Mouse (Mus musculus) hindbrain, embryonic 14.5 days (tissue): ENCODE data around the gene Gmeb2. TPM values are rescaled to one million over a fixed set of nuclear protein-coding genes. Genes with fewer than 3 reads are reported as not detected.

Experiments
- ATAC-seq: fragments of 200-750 bp; cut with Nextera tagmentation; 2 replicates; pipeline ENCODE4 v1.8.0; 2017; ENCODE audit warnings: moderate number of reproducible peaks, mild to moderate bottlenecking, moderate TSS enrichment, moderate library complexity; ENCODE audit not compliant: low FRiP score
- DNase-seq: peaks from one replicate; pipeline ENCODE4 v3.0.0-alpha.2; 2015; ENCODE audit warnings: low spot score
- H3K27ac ChIP-seq: fragments of 300-500 bp; sonication (generic); 2 replicates; pipeline ENCODE4 v1.5.1; 2014; ENCODE audit warnings: mild to moderate bottlenecking, moderate library complexity
- H3K27me3 ChIP-seq: fragments of 300-500 bp; sonication (generic); 2 replicates; pipeline ENCODE4 v1.6.1; 2014; ENCODE audit warnings: mild to moderate bottlenecking, low read length, mixed read lengths; ENCODE audit not compliant: control insufficient read depth, insufficient read depth
- H3K36me3 ChIP-seq: fragments of 300-500 bp; sonication (generic); replicated peaks from 2 replicates; pipeline ENCODE4 v1.6.1; 2014; ENCODE audit not compliant: control insufficient read depth, insufficient read depth
- H3K4me1 ChIP-seq: fragments of 300-500 bp; sonication (generic); replicated peaks from 2 replicates; pipeline ENCODE4 v1.6.1; 2014; ENCODE audit warnings: antibody characterized with exemption, low read length, mixed read lengths; ENCODE audit not compliant: control insufficient read depth, insufficient read depth
- H3K4me2 ChIP-seq: fragments of 300-500 bp; sonication (generic); replicated peaks from 2 replicates; pipeline ENCODE4 v1.6.1; 2014; ENCODE audit warnings: mild to moderate bottlenecking, moderate library complexity
- H3K4me3 ChIP-seq: fragments of 300-500 bp; sonication (generic); replicated peaks from 2 replicates; pipeline ENCODE4 v1.5.1; 2014; ENCODE audit warnings: mild to moderate bottlenecking, low read length
- H3K9ac ChIP-seq: fragments of 300-500 bp; sonication (generic); 2 replicates; pipeline ENCODE4 v1.6.1; 2014
- H3K9me3 ChIP-seq: fragments of 300-500 bp; sonication (generic); 2 replicates; pipeline ENCODE4 v1.6.1; 2016; ENCODE audit warnings: low read length; ENCODE audit not compliant: control insufficient read depth
- WGBS: fragments of 180-500 bp; shearing (Covaris S2); extraction: QIAGEN DNeasy Blood & Tissue Kit; methylation state at CpG from one replicate; pipeline ENCODE4 v1.1.7; 2014; 5-methylcytosine and 5-hydroxymethylcytosine counted together
- polyA plus RNA-seq: library from polyadenylated mRNA; unstranded; fragments of >200 nt; fragmentation: Nextera tagmentation; extraction: Ambion mirVana; gene quantifications from 2 replicates; pipeline ENCODE4 v1.2.1, GENCODE M21; 2014

Gene Gmeb2
- polyA plus RNA-seq, 1 experiment from 2014 or later = 18.0 TPM

DNA sequence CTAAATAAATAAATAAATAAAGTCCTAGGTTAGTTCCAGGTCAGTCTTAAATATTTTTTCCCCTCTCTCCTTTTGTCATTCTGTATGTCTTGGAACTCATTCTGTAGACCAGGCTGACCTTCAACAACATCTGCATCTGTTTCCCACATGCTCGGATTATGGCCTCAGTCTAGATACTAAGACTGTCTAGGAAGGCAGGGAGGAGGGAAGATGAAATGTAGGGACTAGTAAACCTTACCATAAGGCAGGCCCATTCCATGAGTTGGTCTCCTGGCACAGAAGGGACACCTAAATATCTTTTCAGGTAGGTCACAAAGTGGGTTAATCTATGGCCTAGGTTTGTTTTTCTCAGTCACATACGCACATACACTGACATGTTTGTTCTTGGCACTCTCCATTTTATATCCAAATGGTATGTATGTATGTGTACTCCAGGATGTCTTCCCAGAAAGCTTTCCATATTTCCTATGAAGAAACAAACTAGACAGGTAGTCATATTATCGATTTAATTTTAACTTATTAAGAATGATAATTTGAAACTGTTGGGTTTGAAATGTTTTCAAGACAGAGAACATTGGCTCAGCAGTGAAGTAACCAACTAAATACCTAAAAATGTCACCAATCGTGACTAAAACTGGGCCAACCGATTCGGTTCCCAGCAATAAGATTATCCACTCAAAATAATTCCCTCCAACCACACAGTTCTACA, 1.1 kb downstream of the Gmeb2 start:
- H3K27me3 ChIP-seq = no peaks in the 10 kb centered on the region
- no peaks in the 10 kb centered on the region for H3K9me3 ChIP-seq
- DNase-seq = no peak
- peaks cover 17% of the 10 kb centered on the region for H3K36me3 ChIP-seq
- peak overlapping the region; percentile 71 for H3K4me3 ChIP-seq
- no peak for ATAC-seq
- H3K9ac ChIP-seq = peak overlapping the region; percentile 97
- H3K4me1 ChIP-seq = peaks cover 20% of the 10 kb centered on the region
- 56% methylated on average over 6 of the region's 6 CpGs for WGBS
- H3K4me2 ChIP-seq = peak overlapping the region; percentile 80
- H3K27ac ChIP-seq = peak overlapping the region; percentile 98

DNA sequence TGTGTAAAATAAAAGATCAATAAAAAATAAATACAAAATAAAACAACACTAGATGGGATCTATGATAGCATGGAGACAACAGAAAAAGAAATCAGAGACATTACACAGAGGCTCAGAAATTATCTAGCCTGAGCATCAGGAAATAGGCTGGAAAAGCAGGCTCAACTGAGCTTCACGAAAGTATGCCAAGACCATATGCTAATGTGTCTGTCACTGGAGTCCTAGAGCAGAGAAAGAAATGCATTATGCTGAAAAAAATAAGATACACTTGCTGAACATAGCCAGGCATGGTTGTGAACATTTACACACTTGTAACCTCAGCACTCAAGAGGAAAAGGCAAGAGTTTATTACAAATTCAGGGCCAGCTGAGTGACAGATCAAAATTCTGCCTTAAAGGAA, 7.9 kb downstream of the Gmeb2 start:
- Histone ChIP-seq H3K4me1 (no peaks in the 10 kb centered on the region), H3K4me2 (no peak overlapping the region), H3K4me3 (no peak overlapping the region), H3K9me3 (no peaks in the 10 kb centered on the region), H3K27me3 (no peaks in the 10 kb centered on the region), H3K9ac (no peak overlapping the region), H3K27ac (no peak overlapping the region), H3K36me3 (peaks cover 59% of the 10 kb centered on the region)
- WGBS = 71% methylated on average over 1 of the region's 1 CpGs
- ATAC-seq (no peak), DNase-seq (no peak)

DNA sequence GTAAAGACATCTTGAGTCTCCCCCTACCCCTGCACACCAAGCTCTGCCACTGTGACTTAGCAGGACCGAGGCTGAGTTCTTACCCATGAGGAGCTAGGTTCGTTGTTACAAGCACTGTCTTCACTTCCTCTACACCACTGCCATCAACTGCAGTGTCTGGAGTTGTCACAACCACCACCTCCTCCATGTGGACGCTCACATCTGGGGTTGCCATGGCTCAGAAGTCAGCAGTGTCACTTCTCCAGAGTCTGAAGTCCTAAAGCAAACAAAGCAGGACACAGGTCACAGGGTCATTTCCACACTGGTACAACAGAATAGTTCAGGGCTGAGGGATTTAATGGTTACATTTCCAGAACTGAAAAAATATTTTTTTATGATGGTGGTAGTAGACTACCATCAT, 10.0 kb downstream of the Gmeb2 start:
- Histone ChIP-seq H3K4me1 (no peaks in the 10 kb centered on the region), H3K4me2 (no peak overlapping the region), H3K27me3 (no peaks in the 10 kb centered on the region), H3K9ac (no peak overlapping the region), H3K9me3 (no peaks in the 10 kb centered on the region), H3K4me3 (no peak overlapping the region), H3K27ac (no peak overlapping the region), H3K36me3 (peaks cover 69% of the 10 kb centered on the region)
- WGBS = 79% methylated on average over 3 of the region's 3 CpGs
- DNase-seq = no peak
- no peak for ATAC-seq

DNA sequence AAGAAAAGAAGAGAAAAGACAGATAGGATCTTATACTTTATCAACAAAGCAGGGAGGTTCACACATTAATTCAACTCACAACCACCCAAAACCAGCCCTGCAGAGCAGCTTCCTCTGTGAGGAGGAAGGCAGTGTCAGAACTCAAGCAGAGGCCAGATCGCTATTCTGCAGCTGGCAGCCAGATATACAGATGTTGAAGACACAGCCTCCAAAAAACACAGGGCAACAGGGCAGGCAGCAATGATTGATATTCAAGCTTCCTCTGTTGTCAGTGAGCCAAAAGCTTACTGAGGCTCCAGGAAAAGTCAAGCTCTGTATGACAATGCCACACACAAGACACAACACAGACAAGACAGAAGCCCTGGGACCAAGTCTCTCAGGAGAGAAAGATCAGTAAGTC, 11.1 kb downstream of the Gmeb2 start:
- no peaks in the 10 kb centered on the region for H3K27me3 ChIP-seq
- no peak overlapping the region for H3K4me3 ChIP-seq
- DNase-seq = no peak
- ATAC-seq = no peak
- H3K27ac ChIP-seq = no peak overlapping the region
- H3K9ac ChIP-seq = no peak overlapping the region
- no peak overlapping the region for H3K4me2 ChIP-seq
- H3K36me3 ChIP-seq = peaks cover 60% of the 10 kb centered on the region
- 79% methylated on average over 1 of the region's 1 CpGs for WGBS
- H3K4me1 ChIP-seq = no peaks in the 10 kb centered on the region
- H3K9me3 ChIP-seq = no peaks in the 10 kb centered on the region

DNA sequence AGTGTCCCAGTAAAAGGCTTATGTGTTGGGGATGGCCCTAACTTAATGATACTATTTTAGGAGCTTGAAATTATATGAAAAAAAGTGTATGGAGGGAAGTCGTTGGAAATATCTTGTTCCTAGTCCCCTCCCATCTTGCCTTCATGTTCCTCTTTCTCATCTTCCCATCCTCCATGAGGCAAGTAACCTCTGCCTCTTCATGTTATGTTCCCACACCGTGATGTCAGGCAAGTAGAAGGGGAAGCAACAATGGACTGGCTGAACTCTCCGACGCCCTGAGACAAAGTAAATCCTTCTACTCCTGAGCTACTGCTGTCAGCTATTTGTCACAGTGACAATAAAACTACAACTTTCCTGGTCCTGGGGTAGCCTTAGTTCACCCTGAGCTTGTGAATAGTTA, 13.2 kb downstream of the Gmeb2 start:
- H3K27ac ChIP-seq = no peak overlapping the region
- H3K9me3 ChIP-seq = no peaks in the 10 kb centered on the region
- no peak for DNase-seq
- ATAC-seq = no peak
- no peaks in the 10 kb centered on the region for H3K4me1 ChIP-seq
- no peak overlapping the region for H3K4me2 ChIP-seq
- H3K27me3 ChIP-seq = no peaks in the 10 kb centered on the region
- H3K9ac ChIP-seq = no peak overlapping the region
- 65% methylated on average over 4 of the region's 4 CpGs for WGBS
- no peak overlapping the region for H3K4me3 ChIP-seq
- peaks cover 70% of the 10 kb centered on the region for H3K36me3 ChIP-seq

DNA sequence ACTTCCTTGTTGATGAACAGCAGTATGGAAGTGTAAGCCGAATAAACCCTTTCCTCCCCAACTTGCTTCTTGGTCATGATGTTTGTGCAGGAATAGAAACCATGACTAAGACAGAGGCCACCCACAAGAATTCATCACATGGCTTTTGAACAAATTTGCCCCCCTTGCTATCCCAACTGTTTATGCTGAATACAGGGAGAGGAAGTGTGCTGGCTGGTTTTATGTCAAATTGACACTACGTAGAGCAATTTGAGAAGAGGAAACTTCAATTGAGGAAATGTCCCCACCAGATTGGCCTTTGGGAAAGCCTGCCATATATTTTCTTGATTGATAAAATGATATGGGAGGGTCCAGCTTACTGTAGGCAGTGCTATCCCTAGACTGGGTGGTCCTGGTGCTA, 14.0 kb downstream of the Gmeb2 start:
- Histone ChIP-seq H3K4me2 (no peak overlapping the region), H3K27ac (no peak overlapping the region), H3K9me3 (no peaks in the 10 kb centered on the region), H3K4me1 (no peaks in the 10 kb centered on the region), H3K9ac (no peak overlapping the region), H3K36me3 (peaks cover 78% of the 10 kb centered on the region), H3K4me3 (no peak overlapping the region), H3K27me3 (no peaks in the 10 kb centered on the region)
- ATAC-seq (no peak), DNase-seq (no peak)
- 92% methylated on average over 2 of the region's 2 CpGs for WGBS

DNA sequence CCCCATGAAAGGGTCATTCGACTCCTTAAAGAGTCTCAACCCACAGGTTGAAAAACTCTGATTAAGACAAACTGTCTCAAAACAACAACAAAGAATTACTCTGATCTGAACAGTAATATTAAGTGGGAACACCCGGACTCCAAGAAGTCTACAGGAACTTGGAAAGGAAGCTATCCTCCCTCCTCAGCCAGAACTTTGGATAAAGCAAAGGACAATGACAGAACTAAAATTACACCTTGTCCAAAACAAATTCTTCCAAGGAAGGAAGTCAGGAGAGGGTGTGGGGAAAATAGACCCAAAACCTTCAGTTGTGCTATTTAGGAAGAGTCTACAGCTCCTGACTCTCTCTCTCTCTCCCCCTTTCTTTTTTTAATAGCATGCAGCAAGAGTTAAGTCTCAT, 15.7 kb downstream of the Gmeb2 start:
- no peak overlapping the region for H3K4me3 ChIP-seq
- WGBS = 96% methylated on average over 2 of the region's 2 CpGs
- peaks cover 78% of the 10 kb centered on the region for H3K36me3 ChIP-seq
- ATAC-seq (no peak), DNase-seq (no peak)
- no peaks in the 10 kb centered on the region for H3K27me3 ChIP-seq
- no peak overlapping the region for H3K4me2 ChIP-seq
- no peaks in the 10 kb centered on the region for H3K4me1 ChIP-seq
- no peaks in the 10 kb centered on the region for H3K9me3 ChIP-seq
- no peak overlapping the region for H3K27ac ChIP-seq
- no peak overlapping the region for H3K9ac ChIP-seq

DNA sequence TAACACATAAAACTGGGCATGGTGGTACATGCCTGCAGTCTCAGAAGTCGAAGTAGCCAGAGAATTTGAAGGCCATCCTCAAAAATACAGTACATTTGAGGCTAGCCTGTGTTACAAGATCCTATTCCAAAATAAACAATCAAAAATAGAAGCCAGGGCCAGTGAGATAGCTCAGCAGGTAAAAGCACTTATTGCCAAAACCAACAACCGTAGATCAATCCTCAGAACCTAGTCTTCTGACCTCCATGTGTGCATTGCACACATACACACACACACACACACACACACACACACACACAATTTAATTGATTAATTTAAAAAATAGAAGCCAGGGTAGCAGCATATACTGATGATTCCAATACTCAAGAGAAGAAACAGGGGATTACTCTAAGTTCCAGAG, 21.0 kb downstream of the Gmeb2 start:
- ATAC-seq (no peak), DNase-seq (no peak)
- H3K36me3 ChIP-seq = peaks cover 86% of the 10 kb centered on the region
- no peak overlapping the region for H3K27ac ChIP-seq
- no peak overlapping the region for H3K4me2 ChIP-seq
- H3K4me3 ChIP-seq = no peak overlapping the region
- H3K9ac ChIP-seq = no peak overlapping the region
- WGBS = 100% methylated on average over 2 of the region's 2 CpGs
- H3K4me1 ChIP-seq = no peaks in the 10 kb centered on the region
- no peaks in the 10 kb centered on the region for H3K27me3 ChIP-seq
- H3K9me3 ChIP-seq = no peaks in the 10 kb centered on the region

DNA sequence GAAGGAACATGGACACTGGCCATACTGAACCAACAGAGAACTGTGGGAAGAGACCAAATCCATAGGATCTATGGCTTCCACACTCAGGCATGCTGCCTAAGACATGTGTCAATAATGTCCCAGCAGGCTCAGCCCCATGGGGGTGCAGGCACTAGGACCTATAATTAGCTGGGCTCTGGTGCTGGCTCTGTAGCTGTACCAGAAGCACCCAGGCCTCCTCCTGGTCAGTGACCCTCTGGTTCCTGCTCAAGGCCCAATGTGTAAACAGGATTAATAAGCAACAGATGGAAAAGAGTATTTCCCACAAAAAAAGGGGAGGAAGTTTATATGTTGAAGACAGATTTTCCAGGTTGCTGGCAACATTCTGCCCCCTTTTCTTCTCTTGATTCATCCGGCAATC, 34.6 kb downstream of the Gmeb2 start:
- H3K9me3 ChIP-seq = no peaks in the 10 kb centered on the region
- ATAC-seq (no peak), DNase-seq (no peak)
- H3K4me2 ChIP-seq = no peak overlapping the region
- no peak overlapping the region for H3K9ac ChIP-seq
- H3K27me3 ChIP-seq = no peaks in the 10 kb centered on the region
- 83% methylated on average over 1 of the region's 1 CpGs for WGBS
- H3K4me3 ChIP-seq = no peak overlapping the region
- H3K4me1 ChIP-seq = no peaks in the 10 kb centered on the region
- H3K27ac ChIP-seq = no peak overlapping the region
- peaks cover 73% of the 10 kb centered on the region for H3K36me3 ChIP-seq

DNA sequence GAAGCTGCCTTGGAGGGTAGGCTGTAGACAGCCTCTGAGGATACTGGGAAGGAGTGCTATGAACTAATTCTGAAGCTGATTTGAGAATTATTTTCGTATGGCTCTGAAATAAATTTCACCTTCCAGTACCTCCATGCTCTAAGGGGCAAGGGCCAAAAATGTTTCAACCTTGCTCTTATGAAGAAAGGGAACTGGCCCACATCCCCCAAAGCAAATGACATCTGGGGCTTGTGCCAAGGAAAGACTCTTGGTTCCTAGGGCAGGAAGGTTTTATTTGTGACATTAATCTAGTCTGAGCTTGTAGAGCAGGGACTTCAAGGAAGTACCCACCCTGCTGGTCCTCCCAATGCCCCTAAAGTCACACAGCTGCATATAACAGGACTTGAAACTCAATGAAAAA, 36.0 kb downstream of the Gmeb2 start:
- 93% methylated on average over 1 of the region's 1 CpGs for whole genome bisulfite sequencing

More for the DNA sequence above, 36.0 kb downstream of the Gmeb2 start:
- H3K9me3 ChIP-seq = no peaks in the 10 kb centered on the region
- no peak overlapping the region for H3K4me2 ChIP-seq
- no peak overlapping the region for H3K27ac ChIP-seq
- no peaks in the 10 kb centered on the region for H3K4me1 ChIP-seq
- H3K36me3 ChIP-seq = peaks cover 59% of the 10 kb centered on the region
- H3K9ac ChIP-seq = no peak overlapping the region
- DNase-seq = no peak
- no peak overlapping the region for H3K4me3 ChIP-seq
- H3K27me3 ChIP-seq = no peaks in the 10 kb centered on the region
- ATAC-seq = no peak
